Mouse (Mus musculus) adrenal gland, postnatal 4 days (tissue): Measurements from ENCODE around the gene 4930595D18Rik. TPM values are rescaled to one million over a fixed set of nuclear protein-coding genes. Genes with fewer than 3 reads are reported as not detected.

Source experiments
- DNase-seq, 2 experiments: peaks; one replicate each; pipeline ENCODE4 v3.0.0; 2021 to 2022; ENCODE audit warnings: low spot score in 2 of 2, mixed read lengths in 2 of 2
- long read RNA-seq, 2 experiments: library from polyadenylated mRNA; stranded (forward); transcript quantifications; one replicate each; pipeline ENCODE4 v2.0.0; 2021
- total RNA-seq, 2 experiments: library from RNA; stranded (reverse); gene quantifications; 2 replicates each; pipeline ENCODE4 v1.2.3; 2021

4930595D18Rik gene
- not detected for total RNA-seq
- long read RNA-seq, experiment 1 = 0 reads
- long read RNA-seq, experiment 2 = 0 reads

DNA sequence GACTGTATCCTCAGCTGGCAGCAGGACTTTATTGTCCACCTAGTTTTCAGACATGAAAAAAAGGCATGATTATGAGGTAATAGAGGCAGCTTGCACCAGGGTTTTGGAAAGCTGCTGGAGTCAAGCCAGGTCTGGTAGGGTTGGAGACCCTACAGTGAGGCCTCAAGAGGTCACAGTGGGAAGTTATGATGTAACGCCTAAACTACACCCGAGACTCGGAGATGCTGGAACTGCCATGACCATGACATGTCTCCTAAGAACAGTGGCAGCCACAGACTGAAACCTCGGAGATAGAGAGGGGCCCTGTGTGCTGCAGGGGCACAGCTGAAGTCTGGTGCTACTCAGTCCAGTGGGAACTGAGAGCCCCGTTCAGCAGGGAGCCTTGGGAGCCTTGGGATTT is at the start of gene 4930595D18Rik:
Gene 4930595D18Rik, minus strand, starts transcription at position 16 of the 400 bp plus-strand sequence.
- DNase-seq = no peak

DNA sequence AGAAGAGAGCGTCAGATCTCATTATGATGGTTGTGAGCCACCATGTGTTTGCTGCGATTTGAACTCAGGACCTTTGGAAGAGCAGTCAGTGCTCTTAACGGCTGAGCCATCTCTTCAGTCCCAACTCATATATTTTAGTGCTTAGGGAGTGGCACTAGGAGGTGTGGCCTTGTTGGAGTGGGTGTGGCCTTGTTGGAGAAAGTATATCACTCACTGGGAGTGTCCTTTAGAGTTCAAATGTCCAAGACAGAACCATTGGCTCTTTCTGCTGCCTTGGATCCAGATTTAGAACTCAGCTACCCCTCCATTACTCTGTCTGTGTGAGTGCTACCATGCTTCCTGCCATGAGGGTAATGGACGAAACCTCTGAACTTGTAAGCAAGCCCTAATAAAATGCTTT is 49.5 kb upstream of the 4930595D18Rik start:
- DNase-seq = no peak

DNA sequence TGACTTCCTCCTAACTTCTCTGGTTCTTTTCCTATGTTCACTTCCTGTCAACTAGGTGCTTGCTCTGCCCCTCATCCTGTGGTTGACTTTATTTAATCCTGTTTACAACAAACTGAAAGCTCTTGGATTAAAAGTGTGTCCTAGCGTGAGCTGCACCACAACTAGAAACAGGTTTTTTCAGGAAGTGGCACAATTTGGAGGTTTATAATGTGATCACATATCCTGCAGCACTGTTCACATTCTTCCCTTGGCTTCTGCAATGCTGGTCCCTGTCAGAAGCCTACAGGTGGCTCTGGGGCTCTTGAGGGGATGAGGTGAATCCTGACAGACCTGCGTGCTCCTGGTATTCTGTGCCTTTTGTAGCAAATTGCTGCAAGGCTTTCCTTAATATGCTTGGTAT is 46.5 kb upstream of the 4930595D18Rik start:
- no peak for DNase-seq

DNA sequence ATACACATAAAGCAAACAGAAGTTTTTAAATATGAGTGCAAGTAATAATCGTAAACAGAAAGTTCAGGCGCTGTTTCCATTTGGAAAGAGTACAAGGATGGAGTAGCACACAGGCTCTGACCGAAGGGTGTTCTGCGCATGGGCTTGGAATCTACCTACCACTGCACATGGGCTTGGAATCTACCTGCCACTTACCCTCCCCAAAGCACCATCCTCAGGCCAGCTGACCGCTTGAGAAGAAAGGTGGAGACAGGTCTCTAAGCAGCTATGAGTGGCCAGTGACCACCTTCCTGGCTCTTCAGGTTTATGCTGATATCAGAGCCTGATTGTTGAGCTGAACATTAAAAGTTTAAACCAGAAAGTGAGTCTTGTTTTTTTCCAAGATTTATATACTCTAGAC is 44.2 kb upstream of the 4930595D18Rik start:
- no peak for DNase-seq

DNA sequence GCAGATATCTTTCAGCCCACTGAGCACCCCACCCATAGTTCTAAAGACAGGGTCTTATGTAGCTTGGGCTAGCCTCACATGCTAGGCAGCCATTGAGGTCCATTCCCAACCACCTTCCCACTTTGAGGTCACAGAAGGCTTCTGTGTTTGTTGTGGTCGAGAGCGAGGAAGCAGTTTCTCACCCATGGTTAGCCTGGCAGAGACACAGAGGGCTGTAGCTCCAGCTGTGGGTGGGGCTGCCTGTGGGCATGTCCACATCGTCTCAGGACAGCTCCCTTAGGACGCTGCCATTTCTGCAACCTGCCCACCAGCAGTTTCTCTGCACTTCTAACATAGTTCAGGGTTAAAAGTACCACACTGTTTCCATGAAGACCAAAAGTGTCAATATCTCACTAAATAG is 43.1 kb upstream of the 4930595D18Rik start:
- no peak for DNase-seq

DNA sequence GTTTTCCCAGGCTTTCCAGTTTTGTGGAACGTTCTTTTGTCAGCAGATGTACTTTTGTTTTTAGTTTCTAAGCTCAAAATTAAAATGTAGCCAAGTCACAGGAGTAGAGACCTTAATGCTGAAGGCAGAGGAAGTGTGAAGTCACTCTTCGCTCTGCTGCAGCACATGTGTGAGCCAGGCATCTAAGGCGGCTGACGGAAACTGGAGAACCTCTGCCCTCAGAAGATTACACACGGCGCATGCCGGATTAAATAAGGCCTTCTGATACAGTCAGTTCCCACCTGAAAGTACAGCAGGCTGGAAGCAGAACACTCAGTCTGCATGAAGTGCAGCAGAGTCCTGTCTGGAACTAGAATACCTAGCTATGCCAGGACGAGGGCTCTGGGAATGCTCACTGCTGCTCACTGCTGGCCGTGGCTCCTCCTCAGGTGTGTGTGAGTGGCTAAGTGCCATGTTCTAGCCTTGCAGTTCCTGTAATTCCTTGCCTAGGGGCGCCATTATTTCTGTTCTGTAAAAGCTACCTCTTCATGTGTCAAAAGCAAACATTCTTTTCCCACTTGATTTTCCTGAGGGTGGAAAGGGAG is 41.0 kb upstream of the 4930595D18Rik start:
- DNase-seq = no peak

DNA sequence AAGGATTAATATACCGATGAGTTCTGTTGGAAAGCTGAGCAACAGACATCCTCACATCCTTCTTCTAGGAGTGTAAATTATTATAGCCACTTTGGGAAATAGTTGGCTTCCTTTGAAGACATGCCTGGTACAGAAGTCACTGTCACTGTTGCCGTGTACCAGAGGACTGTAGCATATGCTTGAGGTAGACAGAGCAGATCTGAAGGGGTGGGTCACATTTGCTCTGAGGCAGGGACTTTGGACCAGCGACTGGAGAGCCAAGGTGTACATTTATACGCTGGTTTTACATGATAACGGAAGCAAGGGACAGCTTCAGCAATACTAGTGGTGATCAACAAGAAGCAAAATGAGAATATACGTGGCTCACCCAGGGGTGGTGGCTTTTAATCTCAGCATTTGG is 34.6 kb upstream of the 4930595D18Rik start:
- DNase-seq = no peak

DNA sequence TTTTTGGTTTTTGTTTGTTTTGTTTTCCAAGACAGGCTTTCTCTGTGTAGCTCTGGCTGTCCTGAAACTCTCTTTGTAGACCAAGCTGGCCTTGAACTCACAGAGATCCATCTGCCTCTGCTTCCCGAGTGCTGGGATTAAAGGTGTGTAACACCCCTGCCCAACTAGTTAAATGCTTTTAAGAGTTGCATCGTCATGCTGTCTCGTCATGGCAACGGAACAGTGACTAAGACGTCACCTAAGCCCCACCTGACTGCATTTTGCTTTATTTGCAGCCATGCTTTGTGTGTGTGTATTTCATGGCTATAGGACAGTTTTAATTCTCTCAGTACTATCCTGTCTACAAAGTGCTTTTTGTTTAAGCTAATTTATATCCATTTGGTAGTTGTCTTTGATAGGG is 27.4 kb upstream of the 4930595D18Rik start:
- no peak for DNase-seq

DNA sequence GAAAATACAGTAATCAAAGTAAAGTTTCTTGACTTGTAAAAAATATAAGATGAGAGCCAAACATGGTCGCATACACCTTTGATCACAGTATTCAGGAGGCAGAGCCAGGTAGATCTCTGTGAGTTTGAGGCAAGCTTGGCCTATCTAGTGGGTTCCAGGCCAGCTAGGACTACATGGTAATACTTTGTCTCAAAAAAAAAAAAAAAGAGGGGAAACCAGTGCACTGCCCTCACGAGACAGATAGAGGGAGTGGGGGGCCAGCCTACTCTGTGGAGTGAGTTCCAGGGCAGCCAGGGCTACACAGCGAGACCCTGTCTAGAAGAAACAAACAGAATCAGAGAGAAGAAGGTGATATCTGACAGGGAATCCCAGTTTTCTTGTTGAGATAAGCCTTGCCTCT is 23.4 kb upstream of the 4930595D18Rik start:
- no peak for DNase-seq

DNA sequence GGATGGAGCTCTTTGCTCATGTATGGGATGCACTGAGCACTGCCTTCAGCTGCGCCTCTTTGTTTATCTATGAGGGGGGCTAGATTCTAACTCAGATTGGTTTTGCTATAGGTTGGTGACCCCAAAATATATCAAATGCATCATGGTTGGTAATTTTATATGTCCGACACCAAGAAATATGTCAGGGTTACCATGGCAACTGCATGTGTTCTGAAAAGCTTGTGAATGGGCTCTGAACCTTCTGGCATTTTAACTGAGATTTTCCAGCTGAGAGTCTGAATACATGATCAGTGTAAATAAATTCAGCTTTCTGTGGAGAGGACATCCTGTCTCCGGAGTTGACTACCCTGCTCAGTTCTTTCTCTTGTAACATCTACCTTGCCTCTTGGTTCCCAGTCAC is 19.7 kb upstream of the 4930595D18Rik start:
- no peak for DNase-seq

DNA sequence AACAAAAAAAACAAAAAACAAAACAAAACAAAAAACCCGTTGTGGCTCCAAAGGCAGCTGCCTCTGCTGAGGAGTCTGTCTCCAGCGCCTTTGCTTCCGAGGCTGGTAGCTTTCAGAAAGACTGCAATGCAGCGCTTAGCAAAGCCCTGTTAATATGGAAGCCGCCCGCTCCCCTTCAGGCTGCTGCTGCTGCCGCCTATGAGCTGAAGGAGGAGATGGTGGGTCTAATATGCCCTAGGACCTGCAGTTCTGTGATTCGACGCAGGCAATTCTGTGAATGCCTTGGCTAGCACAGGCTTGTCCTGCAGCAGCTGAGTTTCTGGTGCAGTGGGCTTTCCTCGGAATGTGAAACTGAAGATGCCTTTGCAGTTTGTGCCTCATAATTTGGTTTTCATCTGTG is 18.8 kb upstream of the 4930595D18Rik start:
- DNase-seq = no peak

DNA sequence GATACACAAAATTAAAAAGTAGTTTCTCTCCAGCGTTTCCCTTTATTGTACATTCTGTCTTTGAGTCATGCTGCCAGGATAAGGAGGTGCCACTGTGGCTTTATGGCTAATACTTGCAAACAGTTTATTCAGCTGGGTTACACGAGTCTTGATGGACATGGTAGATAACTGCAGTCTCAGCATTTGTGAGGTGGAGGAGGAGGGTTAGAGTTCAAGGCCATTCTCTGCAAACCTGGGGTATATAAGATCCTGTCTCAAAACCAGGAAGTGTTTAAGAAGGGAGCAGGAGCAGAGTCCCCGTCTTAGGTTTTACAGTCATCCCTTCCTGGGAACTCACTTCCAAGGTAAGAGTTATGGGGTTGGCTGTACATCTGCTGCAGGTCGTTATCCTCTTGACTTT is 12.3 kb upstream of the 4930595D18Rik start:
- DNase-seq = no peak

DNA sequence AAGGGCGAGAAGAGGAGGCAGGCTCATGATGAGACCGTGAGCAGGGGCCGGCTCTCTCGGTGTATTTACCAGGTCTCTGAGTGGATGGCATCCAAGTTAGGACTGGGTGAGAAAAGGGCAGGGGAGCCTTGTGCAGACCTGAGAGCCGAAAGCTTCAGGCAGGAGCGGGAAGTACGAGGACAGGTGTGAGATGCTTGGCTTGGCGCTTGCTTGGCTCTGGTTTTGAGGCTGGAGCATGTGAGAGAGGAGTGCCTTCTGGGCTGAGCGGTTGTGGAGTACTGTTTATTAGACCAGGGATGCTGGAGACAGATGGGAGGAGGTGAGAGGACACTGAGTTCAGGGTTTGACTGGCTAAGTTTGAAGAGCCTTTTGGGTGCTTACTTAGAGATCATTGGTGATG is 9.0 kb upstream of the 4930595D18Rik start:
- DNase-seq = no peak

DNA sequence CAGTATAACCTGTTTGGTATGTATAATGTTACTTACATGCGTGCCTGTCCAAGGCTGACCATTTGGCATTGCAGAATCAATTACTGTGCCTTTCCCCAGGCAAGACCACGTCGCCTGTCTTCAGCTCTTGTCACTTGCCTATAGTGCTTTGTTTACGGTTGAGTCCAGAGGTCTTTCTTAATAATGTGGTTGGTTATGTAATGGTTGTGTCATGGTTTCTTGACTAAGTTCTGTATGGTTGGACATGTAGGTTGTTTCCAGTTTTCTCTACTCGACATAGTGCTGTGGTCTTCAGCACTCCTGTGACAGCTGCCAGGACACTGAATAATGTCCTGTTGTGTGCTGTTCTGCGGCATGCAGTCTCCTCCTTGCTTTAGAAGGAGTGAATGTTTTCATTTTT is 8.5 kb upstream of the 4930595D18Rik start:
- no peak for DNase-seq

DNA sequence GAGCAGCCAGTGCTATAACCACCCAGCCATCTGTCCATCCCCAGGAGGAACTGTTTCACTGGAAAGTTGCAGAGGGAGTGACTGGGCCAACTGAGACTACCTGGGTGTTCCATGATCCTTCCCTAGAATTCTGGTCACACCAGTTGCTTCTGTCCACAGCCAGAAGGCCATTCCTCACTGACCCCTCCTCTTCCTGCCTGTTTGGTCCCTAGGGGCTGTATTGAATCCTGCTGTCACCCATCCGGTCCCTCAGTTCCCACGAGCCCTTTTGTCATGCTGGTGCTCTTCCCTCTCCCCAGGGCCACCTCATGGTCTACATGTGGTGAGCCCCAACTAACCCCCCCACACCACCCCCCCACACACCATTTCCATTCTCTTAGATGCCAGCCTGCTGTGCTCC is 6.6 kb upstream of the 4930595D18Rik start:
- DNase-seq = no peak

DNA sequence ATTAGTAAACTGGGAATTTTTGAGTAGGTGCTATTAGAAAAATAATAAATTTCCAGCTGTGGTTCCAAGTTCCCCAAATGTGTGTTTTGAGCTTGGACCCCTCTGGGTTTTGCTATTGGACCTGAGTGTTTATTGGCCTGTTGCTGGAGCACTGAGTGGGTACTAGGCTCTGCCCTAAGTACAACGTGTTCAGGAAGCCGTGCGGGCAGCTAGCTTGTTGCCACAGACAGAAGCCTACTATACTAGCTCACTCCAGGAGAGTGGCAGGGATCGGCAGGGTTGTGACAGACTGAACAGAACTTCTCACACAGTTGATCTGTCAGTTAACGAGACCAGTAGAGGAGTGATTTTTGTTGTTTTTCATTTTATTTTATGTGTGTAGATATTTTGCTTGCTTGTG is 6.1 kb upstream of the 4930595D18Rik start:
- DNase-seq = no peak

DNA sequence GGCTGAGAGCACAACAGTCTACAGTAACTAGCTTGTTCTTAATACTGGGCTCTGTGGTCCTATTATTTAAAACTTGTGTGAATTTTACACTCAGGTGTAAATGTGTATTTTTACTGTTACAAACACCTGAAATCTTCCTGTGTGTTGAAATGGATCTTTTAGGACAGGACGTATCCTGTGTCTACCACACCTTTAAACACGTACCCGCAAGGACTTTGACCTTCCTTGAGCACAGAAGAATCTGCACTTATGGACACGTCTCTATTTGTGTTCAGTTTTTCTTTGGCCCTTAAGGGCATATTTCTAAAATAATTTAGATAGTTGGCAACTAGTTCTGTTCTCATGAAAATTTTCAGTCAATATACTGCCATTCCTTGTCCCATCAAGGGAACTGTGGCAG is 4.0 kb upstream of the 4930595D18Rik start:
- no peak for DNase-seq

DNA sequence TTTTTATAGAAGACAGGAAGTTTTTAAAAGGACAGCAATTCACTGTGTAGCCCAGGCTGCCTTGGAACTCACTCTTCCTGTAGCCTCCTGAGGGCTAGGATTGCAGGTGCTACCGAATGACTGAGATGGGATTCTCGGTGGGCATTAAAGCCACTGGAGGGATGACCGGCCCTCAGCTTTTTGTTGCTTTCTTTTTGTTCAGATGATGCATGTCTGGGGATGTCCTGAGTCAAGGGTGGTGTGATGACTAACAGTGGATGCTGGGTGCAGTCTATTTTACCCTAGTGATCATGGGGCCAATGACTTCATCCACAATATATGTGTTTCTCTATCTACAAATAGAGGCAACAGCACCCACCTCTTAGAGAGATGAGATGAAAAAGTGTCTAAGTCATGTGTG is 2.7 kb upstream of the 4930595D18Rik start:
- no peak for DNase-seq

DNA sequence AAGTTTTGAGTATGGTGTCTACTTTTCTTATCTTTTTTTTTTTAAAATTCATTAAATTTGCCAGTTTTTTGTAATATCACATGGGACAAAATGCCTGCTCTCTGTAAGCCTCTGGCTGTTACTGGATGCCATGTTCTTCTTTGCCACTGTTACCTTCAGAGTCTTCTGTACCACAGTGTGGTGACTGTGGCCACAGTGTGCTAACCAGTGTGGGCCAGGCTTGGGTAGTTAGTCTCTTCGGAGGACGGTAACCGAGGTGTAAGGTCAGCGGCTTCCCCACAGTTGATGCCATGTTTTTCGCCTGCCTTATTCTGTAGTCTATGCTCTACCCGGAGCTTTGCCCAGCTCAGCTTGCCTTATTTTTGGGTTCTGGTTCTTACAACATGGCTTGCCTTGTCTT is 1.9 kb downstream of the 4930595D18Rik start:
- no peak for DNase-seq

DNA sequence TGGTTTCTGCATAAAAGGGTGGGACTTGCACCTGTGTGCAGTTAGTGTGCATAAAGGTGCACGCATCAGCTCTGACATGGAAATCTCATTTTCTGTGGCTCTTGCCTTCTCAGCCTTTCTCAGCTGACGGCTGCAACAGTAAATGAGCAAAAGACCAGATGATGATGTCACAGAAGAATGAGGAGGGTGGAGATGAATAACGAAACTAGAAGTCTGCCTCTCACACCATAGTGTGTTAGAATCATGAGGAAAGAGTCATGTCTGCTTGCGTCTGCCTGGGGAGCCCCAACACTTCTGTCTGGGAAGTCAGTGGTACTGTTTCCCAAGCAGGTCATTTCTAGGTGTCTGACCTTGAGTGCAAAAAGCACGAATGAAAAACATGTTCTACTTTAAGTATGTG is 2.4 kb downstream of the 4930595D18Rik start:
- DNase-seq = no peak

DNA sequence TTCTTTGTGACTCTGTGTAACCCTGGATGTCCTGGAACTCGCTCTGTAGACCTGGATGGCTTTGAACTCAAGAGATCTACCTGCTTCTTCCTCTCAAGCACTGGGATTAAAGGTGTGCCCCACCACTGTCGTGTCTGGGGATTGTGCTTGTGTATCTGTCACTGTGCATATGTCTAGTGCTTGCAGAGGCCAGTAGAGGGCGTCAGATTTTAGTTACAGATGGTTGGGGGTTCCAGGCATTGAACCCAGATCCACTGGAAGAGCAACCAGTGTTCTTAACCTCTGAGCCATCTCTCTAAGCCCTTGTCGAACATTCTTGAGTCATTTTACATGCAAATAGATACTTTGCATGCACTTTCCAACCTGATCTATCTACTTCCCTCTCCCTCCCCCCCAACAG is 5.5 kb downstream of the 4930595D18Rik start:
- no peak for DNase-seq

DNA sequence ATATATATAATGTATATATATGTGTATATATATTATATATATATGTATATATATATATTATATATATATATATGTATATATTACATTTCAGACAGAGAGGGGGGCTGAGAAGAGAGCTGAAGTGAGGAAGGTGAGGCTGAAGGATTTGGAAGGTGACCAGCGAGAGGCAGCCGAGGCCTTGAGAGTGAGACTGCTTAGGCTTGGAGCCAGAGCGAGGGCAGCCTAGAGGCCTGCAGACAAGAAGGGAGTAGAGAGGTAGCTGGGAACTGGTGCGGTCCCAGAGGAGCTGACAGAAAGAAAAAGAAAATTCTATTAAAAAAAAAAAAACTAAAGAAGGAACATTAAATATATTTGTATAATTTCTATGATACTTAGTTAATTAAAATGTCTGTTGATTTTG is 15.4 kb downstream of the 4930595D18Rik start:
- DNase-seq = no peak

DNA sequence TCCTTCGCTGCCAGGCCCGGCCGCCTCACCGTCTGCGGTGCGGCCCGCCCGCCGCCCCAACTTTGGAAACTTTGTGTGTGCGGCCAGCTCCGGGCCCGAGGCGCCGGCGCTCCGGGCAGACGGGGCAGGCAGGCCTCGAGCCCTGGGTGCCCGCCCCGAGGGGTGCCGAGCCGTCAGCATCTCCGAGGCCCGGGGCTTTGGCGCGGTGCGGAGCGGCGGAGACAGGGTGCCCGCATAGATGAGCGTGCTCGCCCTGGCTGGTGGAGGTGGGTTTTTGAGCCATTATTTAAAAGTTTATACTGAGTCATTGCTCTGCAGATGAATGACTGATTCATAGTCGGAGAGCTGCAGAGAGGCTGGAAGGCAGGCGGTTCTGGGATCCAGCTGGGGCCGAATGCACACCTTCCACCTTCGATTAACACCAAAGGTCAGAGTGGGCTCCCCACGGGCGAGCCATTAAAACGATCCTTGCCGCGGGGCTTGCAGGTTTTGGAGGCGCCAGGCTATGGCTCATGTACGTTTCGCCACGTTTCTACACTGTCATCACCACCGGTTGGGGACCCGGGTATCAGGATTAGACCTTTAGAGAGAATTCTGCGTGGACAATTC is 17.5 kb downstream of the 4930595D18Rik start:
- no peak for DNase-seq
